Mouse (Mus musculus): ENCODE measurements around the gene Pigg.

- TF ChIP-seq CTCF (IDR thresholded peaks at IDR 0.05; ENCODE audit: control insufficient read depth, insufficient read depth, insufficient read length) (no peak), MYOD1 (IDR thresholded peaks at IDR 0.05; ENCODE audit: control insufficient read depth, insufficient read length, low read depth) (no peak), USF1 (IDR thresholded peaks at IDR 0.05; ENCODE audit: low read depth) (no peak), CEBPB (IDR thresholded peaks at IDR 0.05; ENCODE audit: low read depth) (no peak), MAX (IDR thresholded peaks at IDR 0.05) (no peak), MYOG (IDR thresholded peaks at IDR 0.05; ENCODE audit: control insufficient read depth, extremely low read depth, insufficient read length) (no peak), FOSL1 (IDR thresholded peaks at IDR 0.05; ENCODE audit: insufficient read depth, low read length, poor library complexity, severe bottlenecking) (no peak)
Observed at GRCm38 (mm10) chr5:108386449-108386848, 74.0 kb downstream of the Pigg start.

All from C2C12 (cell line).